Mouse (Mus musculus): ENCODE measurements around the gene Top2a.
A peak's percentile ranks its signal among the peaks of the same experiment; 100 is the strongest.

Gene Top2a

GRCm38 (mm10) chr11:98983551-98983950 lies 40.4 kb downstream of the Top2a start:
- DNase-seq (ENCODE audit: low read depth) = no peak

DNA sequence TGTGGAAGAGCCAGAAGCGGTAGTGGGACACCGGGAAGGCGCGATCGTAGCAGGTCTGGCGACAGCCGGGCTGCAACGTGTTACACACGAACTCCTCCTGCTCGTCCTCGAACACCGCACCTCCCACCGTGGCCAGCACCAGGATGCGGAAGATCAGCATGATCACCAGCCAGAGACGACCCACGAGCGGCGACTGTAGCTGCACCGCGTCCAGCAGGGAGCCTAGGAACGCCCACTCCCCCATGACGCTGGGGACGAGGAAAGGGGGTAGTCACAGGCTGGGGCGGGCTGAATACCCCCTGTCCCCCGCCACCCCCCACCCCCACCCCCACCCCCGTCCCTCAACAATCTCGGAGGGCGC lies 41.2 kb downstream of the Top2a start, which contains the start of gene Gjd3:
TSS of gene Gjd3 (minus strand) at position 244 of the 361 bp plus-strand sequence.
- no peak for DNase-seq (ENCODE audit: low read depth)

GRCm38 (mm10) chr11:98981997-98982772 lies 41.8 kb downstream of the Top2a start:
- DNase-seq (ENCODE audit: low read depth) = peak; percentile 81

DNA sequence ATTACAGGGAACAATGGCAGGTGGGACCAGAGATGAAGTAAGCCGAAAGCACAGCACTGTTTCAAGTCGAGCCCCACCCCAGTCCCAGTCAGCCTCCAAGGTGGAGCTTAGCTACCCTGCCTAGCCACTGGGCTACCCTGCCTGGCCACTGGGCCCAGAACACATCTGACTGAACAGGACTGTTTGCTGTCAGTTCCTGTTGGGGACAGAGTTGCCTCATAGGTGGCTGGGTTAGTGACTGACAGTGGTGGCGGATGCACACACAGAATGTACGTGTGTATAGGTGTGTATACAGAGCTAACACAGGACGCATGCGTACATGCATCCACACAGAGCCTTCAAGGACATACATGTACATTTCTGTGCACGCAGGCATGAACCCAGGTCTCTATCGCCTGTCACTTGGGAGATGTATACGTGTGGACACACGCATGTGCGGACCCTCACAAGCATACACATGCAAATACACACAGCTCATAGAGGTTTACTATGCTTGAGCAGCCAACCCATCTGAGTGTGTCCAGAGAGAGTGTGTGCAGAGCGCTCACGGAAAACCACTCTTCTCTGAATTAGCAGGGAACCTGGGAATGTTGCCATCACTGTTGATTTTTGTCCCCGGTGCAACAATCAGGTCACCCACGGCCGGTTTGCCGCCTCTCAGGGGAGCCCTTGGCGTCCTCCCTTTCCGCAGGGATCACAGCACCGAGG lies 42.5 kb downstream of the Top2a start:
- peak; percentile 41 for DNase-seq (ENCODE audit: low read depth)

GRCm38 (mm10) chr11:98979356-98979755 lies 44.6 kb downstream of the Top2a start:
- no peak for DNase-seq (ENCODE audit: low read depth)

DNA sequence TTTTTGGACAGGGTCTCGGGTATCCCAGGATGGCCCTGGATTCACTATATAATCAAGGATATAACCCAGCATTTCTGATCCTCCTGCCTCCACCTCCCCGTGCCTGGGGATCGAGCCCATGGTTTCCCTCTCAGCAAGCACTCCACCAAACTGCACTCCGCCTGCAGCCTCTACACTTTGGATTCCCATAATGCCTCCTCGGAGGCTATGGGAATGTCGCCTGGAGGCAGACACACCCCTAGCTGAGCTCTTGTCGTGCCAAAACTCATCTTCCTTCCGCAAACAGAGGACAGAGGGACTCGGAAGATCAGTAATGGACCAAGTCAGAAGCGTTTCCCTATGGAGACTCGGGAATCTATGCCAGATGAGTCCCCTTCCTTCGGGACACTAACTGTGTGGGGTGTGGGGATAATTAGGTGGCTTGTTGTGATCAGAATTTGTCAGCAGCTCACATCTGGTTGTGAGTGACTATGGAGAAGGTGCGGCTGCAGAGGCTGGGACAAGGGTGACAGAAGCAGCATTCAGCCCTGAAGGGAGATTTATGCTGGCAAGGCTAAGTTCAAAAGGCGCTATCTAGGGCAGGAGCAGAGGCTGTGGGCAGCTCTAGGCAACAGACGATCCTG lies 45.4 kb downstream of the Top2a start:
- DNase-seq (ENCODE audit: low read depth) = no peak

DNA sequence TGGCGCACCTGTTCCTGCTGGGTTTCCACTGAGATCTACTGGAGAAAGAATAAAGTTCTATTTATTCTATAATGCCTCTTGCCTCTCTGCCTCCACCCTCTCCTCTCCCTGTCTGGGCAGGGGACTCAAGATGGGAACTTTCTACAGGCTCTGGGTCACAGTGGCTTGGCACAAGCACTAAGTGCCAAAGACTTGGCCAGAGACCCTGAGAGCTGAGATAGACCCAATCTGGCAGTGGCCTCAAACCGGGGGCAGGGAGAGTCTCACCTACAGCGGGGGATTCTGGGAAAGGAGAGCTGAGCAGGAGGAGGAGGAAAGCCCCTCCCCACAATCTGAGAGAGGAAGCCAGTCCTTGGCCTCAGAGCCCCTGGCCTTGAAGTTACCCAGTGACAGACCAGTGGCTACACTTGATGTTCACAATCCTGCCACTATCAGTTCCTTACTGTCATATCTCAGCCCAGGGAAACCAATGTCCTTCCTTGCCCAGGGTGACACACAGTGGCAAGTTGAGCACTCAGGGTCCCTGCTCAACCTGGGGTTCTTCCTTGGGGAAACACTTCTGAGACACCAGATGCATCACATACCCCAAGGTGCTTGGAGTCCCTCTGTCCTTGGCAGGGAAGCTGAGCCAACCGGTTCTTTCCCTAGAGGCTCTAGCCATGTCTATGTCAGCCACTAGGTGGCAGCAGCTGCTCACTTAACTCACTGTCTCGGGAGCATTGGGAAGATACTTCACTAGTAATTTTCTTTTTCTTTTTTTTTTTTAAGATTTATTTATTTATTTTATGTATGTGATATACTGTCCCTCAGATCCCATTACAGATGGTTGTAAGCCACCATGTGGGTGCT lies 48.9 kb downstream of the Top2a start:
- peak; percentile 87 for DNase-seq (ENCODE audit: low read depth)

DNA sequence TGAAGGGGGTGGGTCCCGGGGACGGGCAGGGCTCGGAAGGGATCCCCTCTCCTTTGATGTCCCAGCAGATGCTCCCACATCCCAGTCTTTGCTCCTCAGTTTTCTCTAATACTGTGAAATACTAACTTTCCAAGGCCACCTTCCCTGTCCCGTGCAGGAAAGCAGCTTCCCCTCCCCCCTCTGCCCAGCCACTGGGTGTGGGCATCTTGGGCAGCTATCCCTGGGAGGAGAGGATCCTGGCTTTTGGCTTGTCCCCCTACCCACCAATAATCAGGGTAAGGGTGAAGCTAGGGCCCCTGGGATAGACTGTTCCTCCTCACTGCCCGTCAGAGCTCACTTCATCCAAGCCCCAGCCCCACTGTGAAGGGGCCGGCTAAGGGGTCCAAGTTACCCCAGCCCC lies 49.8 kb downstream of the Top2a start:
- DNase-seq (ENCODE audit: low read depth) = no peak

DNA sequence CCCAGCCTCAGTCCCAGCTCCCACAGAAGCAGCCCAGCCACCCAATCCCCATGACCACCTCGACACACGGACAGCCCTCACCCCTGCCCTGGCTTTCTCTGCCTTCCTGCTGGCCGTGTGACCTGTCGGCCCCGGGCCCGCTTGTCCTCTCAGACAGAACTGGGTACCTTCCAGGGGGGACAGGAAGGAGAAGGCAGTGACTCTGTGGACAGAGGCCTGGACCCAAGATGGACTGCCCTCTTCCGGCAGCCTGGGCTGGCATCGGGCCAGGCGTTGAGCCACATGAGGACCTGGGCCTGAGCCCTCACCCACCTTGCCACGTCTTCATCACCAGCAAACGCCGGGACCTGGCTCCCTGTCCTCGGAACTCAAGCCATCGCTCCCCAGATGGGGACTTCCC lies 50.4 kb downstream of the Top2a start:
- peak; percentile 20 for DNase-seq (ENCODE audit: low read depth)

DNA sequence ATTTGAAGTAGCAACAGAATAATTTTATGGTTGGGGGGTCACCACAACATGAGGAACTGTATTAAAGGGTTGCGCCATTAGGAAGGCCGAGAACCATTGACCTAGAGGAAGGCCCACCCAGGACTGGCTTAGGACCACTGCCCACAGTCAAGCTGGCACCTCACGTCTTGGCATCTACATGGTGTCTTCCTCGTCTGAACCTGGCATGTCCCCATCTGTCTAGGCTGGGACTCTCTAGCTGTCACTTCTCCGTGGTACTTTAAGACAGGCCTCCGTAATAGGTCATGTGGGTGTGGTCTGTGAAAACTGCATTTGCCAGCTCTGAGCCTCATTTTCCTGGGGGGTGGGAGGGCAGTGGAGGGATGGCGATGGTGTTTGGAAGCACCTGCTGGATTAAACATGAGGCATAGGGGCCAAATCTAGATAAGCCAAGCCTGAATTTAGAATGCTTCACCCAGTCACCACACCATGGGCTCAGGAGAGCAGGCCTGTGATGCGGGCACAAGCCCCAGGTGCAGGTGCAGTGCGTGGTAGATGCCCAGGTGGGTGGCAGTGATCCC lies 51.1 kb downstream of the Top2a start:
- peak; percentile 25 for DNase-seq (ENCODE audit: low read depth)

DNA sequence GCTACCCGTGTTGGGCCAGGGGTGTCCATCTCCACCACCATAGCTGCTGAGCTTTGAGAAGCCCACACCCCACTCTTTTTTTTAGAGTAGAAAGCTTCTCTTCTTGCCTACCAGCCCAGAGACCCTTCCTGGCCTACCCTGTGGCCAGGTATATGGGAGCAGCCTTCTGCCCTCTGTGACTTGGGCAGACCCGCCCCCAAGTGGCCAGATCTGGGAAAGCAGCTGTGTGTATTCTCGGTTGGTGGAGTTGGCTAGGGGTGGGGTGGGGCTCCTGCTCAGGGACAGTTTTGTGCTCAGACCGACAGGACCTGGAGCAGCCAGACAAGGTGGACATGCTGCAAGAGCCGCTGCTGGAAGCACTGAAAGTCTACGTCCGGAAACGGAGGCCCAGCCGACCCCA lies 51.8 kb downstream of the Top2a start:
- DNase-seq (ENCODE audit: low read depth) = peak; percentile 89

DNA sequence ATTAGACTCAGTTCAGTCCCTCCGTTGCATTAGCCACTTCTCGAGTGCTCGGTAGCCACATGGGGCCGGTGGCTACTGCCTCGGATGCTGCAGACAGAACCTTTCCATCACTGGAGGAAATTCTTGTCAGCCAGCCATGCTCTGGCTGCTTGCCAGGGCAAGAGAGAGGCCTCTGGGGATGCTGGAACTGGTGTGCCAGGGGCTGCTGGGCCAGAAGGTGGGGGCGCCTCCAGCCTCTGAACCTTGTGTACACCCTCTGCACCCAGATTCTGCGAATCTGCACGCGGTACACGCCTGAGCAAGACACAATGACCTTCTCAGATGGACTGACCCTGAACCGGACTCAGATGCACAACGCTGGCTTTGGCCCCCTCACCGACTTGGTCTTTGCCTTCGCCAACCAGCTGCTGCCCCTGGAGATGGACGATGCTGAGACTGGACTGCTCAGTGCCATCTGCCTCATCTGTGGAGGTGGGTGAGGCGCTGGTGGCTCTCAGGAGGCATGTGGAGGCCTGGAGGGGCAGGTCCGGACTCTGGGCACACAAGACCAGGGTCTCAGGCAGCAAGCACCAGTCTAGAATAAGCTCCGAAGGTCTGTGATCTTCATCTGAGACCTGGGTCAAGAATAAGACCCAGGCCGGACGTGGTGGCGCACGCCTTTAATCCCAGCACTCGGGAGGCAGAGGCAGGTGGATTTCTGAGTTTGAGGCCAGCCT lies 52.5 kb downstream of the Top2a start:
- peak; percentile 29 for DNase-seq (ENCODE audit: low read depth)

- peak; percentile 16 for DNase-seq (ENCODE audit: low read depth)
These were observed 53.6 kb downstream of the Top2a start for GRCm38 (mm10) chr11:98970191-98970925.

GRCm38 (mm10) chr11:98969496-98969927 lies 54.5 kb downstream of the Top2a start:
- DNase-seq (ENCODE audit: low read depth) = peak; percentile 26

GRCm38 (mm10) chr11:98968716-98969495 lies 55.1 kb downstream of the Top2a start:
- peak; percentile 58 for DNase-seq (ENCODE audit: low read depth)

GRCm38 (mm10) chr11:98968079-98968478 lies 55.9 kb downstream of the Top2a start:
- peak; percentile 23 for DNase-seq (ENCODE audit: low read depth)

DNA sequence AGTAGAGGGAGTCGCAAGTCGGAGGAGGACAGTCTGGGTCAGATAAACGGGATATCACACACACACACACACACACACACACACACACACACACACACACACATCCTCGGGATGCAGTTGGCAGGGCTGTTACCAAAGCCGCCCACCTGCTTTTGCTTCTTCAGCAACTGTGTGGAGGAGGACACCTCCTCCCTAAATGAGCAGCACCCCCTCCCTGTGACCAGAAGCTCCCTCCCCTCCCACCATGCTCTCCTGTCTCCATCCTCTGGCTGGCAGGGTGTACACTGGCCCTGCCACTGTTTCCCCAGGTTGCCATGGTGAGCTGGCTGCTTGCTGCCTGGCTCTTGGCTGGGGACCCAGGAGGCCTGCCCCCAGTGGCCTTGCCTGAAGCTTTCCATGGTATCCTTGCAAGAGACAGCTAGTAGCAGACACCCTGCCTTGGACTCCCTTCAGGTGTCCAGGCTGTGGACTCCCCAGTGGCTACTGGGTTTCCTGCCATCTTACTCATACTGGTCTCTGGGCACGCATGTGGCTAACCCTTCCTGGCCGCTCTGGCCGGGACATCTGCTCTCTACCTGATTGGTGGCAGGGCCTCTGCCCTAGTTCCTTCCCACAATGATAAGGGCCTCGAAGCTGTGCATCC lies 57.4 kb downstream of the Top2a start:
- DNase-seq (ENCODE audit: low read depth) = peak; percentile 27

- no peak for DNase-seq (ENCODE audit: low read depth)
These were observed 58.4 kb downstream of the Top2a start for GRCm38 (mm10) chr11:98965416-98966077.
